Mouse (Mus musculus) heart, postnatal 0 days (tissue): ENCODE measurements around the gene Pik3ca.

Experiments
- CTCF ChIP-seq: IDR thresholded peaks from 2 replicates; pipeline ENCODE4 v1.5.1; 2016; ENCODE audit warnings: antibody characterized with exemption, control low read depth, low read depth
- EP300 ChIP-seq: IDR thresholded peaks from 2 replicates; pipeline ENCODE4 v1.6.1; 2016; ENCODE audit warnings: antibody characterized with exemption, low read depth

- TF ChIP-seq EP300 (no peak), CTCF (no peak)
These were observed 33.3 kb upstream of the Pik3ca start for GRCm38 (mm10) chr3:32364195-32364594.
